Mouse (Mus musculus): ENCODE measurements at regions not wholly inside any gene's neighbourhood (a gene's known extent, or its start where the extent isn't known, plus 50 kb on each side); places are given as distances from the start of the nearest gene placed in this dataset.

DNA sequence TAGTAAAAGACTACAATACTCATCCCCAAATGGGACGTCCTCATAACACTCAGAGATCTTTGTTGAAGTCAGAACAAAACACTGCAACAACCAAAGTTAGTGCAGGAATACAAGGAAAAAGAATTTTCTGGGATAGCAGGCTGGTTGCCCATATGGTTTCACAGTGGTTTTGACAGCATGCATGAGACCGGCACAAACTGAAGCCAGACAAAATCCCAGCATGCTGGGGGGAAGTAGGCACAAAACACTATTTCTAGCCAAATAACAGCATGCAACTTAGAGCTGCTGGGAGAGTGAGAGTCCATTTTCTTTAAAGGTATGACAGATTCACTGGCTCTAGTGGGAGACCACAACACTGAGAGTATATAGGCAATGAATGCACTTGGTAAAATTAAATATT, 619.1 kb upstream of the Manea start:
- H3K4me1 ChIP-seq (ENCODE audit: insufficient read depth, low read depth, low read length) = no peaks in the 10 kb centered on the region
- DNase-seq (ENCODE audit: low spot score) (no peak), ATAC-seq (no peak)
- no peak overlapping the region for H3K27ac ChIP-seq (ENCODE audit: low read length)
- H3K4me3 ChIP-seq (ENCODE audit: low read depth, low read length) = no peak overlapping the region
- TF ChIP-seq CTCF (IDR thresholded peaks at IDR 0.05) = no peak
- no peak for TF ChIP-seq EP300 (IDR thresholded peaks at IDR 0.05)
- H3K27me3 ChIP-seq (replicated peaks; ENCODE audit: insufficient read depth, low read length) = no peaks in the 10 kb centered on the region
- H3K36me3 ChIP-seq (ENCODE audit: insufficient read depth, low read length) = no peaks in the 10 kb centered on the region
- no peaks in the 10 kb centered on the region for H3K9me3 ChIP-seq (ENCODE audit: low read length)
- H3K9ac ChIP-seq (replicated peaks; ENCODE audit: low read depth) = no peak overlapping the region
- H3K4me2 ChIP-seq (replicated peaks; ENCODE audit: low read depth, low read length) = no peak overlapping the region
- WGBS = 90% methylated on average over 2 of the region's 2 CpGs

DNA sequence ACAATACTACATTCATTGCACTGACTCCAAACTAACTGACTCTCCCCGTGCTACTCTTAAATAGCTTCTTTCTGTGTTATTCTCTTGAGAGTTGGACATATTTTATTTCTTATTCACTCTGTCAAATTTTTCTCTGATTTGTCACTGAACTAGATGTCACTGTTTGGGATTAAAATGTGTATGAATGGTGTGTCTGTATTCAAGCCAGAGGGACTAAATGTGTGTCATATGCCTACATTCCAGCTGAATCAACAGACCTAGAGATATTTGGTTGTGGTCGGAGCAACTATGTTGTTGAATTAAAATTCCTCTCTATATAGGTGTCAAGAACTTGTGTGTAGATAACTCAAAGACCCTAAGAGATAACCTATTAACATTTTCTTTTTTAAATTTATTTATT, 618.2 kb upstream of the Manea start:
- Histone ChIP-seq H3K27ac (ENCODE audit: low read length) (no peak overlapping the region), H3K9ac (replicated peaks; ENCODE audit: low read depth) (no peak overlapping the region), H3K4me2 (replicated peaks; ENCODE audit: low read depth, low read length) (no peak overlapping the region), H3K27me3 (replicated peaks; ENCODE audit: insufficient read depth, low read length) (no peaks in the 10 kb centered on the region), H3K9me3 (ENCODE audit: low read length) (no peaks in the 10 kb centered on the region), H3K4me1 (ENCODE audit: insufficient read depth, low read depth, low read length) (no peaks in the 10 kb centered on the region), H3K36me3 (ENCODE audit: insufficient read depth, low read length) (no peaks in the 10 kb centered on the region), H3K4me3 (ENCODE audit: low read depth, low read length) (no peak overlapping the region)
- ATAC-seq (no peak), DNase-seq (ENCODE audit: low spot score) (no peak)
- 73% methylated on average over 2 of the region's 2 CpGs for WGBS
- TF ChIP-seq CTCF (IDR thresholded peaks at IDR 0.05) (no peak), EP300 (IDR thresholded peaks at IDR 0.05) (no peak)

DNA sequence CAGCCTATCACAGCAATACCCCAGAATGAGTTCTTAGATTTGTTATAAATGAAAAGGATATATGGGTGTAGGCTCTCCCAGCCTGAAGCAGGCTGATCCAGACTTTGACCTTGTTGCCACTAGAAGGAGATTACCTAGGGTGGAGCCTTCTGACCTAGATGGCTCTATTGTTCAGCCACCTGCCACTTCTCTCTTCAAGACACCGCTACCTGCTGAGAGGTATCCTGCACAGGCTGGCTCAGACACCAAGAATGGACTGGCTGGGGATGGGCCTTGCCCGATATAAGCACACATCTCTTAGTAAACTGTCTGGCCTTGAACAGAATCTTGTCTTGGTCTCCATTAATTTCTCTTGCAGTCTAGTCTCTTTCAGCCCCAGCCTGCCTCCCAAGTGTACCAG, 597.9 kb upstream of the Manea start:
- H3K4me1 ChIP-seq (ENCODE audit: insufficient read depth, low read depth, low read length) = no peaks in the 10 kb centered on the region
- no peak for TF ChIP-seq EP300 (IDR thresholded peaks at IDR 0.05)
- no peak for DNase-seq (ENCODE audit: low spot score)

DNA sequence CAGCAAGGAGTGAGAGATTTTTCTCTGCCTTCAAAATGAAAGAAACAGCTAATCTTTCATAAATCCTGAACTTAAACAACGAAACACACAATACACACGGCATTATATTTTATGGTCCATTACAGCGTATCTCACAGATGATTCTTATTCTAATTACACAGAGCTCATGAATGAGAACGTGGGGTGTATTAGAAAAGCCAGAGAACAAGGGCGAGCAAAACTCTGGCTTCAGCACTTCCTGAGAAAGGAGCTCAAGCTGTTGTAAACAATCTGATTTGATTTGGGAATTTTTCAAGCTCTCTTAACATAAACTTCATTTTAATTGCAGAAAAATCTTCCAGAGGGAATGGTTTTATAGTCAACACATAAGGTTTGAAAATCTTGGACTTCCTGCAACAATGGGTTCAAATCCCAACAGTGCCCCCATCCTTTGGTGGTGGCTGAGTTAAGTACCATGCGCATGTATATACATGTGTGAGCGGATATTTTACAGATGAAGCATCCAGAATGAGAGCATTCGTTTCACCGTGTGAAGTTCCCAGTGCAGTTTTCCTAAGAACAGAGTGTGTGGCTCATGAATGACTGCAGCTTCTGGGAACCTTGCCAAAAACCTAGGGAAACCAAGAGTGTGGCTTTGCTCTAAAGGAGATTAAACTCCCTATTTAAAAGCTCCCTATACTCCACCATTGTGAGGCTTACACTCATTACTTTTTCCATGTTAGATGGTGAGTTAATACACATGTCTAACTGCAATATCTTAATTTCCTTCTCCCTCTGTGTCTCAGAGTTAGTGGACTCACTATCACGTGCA, 587.5 kb upstream of the Manea start:
- 48% methylated on average over 10 of the region's 10 CpGs for whole genome bisulfite sequencing
- ATAC-seq = no peak
- H3K27me3 ChIP-seq (replicated peaks; ENCODE audit: insufficient read depth, low read length) = no peaks in the 10 kb centered on the region

More for the DNA sequence above, 597.9 kb upstream of the Manea start:
- H3K36me3 ChIP-seq (ENCODE audit: insufficient read depth, low read length) = no peaks in the 10 kb centered on the region
- H3K9me3 ChIP-seq (ENCODE audit: low read length) = no peaks in the 10 kb centered on the region
- H3K27me3 ChIP-seq (replicated peaks; ENCODE audit: insufficient read depth, low read length) = no peaks in the 10 kb centered on the region
- H3K27ac ChIP-seq (ENCODE audit: low read length) = no peak overlapping the region
- no peak overlapping the region for H3K4me3 ChIP-seq (ENCODE audit: low read depth, low read length)
- WGBS = 93% methylated on average over 2 of the region's 2 CpGs
- no peak overlapping the region for H3K4me2 ChIP-seq (replicated peaks; ENCODE audit: low read depth, low read length)
- H3K9ac ChIP-seq (replicated peaks; ENCODE audit: low read depth) = no peak overlapping the region
- ATAC-seq = no peak

DNA sequence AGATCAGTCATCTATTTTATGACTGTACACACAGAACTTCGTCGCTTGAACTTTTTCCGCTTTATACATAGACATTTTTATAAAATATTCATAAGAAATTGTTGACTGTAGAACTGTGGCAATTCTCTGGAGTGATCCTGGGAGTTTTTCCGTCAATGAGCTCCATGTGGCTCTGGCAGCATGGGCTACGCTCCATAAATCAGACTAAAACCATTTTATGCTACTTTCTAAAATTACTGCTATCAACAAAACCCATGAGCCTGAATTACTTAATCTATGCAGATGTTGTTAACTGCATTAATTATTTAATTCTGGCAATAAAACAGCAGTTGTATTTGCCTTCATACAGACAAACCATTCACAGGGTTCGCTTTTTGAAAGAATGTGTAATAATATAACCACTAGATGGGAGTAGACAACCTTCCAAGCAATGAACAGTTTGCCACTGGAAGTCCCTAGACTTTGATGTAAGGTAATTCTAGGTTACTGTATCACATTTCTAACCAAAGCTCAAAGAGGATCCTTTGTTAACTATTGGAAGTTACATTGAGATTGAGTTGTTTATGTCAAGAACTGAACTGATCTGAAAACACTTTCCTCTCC, 583.3 kb upstream of the Manea start:
- Histone ChIP-seq H3K4me2 (replicated peaks; ENCODE audit: low read depth, low read length) (no peak overlapping the region), H3K36me3 (ENCODE audit: insufficient read depth, low read length) (no peaks in the 10 kb centered on the region), H3K27ac (ENCODE audit: low read length) (no peak overlapping the region), H3K9me3 (ENCODE audit: low read length) (no peaks in the 10 kb centered on the region), H3K27me3 (replicated peaks; ENCODE audit: insufficient read depth, low read length) (no peaks in the 10 kb centered on the region), H3K4me1 (ENCODE audit: insufficient read depth, low read depth, low read length) (no peaks in the 10 kb centered on the region), H3K4me3 (ENCODE audit: low read depth, low read length) (no peak overlapping the region), H3K9ac (replicated peaks; ENCODE audit: low read depth) (no peak overlapping the region)
- DNase-seq (ENCODE audit: low spot score) = peak; percentile 15
- TF ChIP-seq EP300 (IDR thresholded peaks at IDR 0.05) (no peak), CTCF (IDR thresholded peaks at IDR 0.05) (peak; percentile 42)
- no peak for ATAC-seq
- 62% methylated on average over 6 of the region's 6 CpGs for WGBS

More for the DNA sequence above, 587.5 kb upstream of the Manea start:
- Histone ChIP-seq H3K4me2 (replicated peaks; ENCODE audit: low read depth, low read length) (no peak overlapping the region), H3K4me1 (ENCODE audit: insufficient read depth, low read depth, low read length) (no peaks in the 10 kb centered on the region), H3K36me3 (ENCODE audit: insufficient read depth, low read length) (no peaks in the 10 kb centered on the region), H3K4me3 (ENCODE audit: low read depth, low read length) (no peak overlapping the region), H3K9me3 (ENCODE audit: low read length) (no peaks in the 10 kb centered on the region), H3K9ac (replicated peaks; ENCODE audit: low read depth) (no peak overlapping the region), H3K27ac (ENCODE audit: low read length) (no peak overlapping the region)
- DNase-seq (ENCODE audit: low spot score) = peak; percentile 43
- TF ChIP-seq EP300 (IDR thresholded peaks at IDR 0.05) = no peak
- TF ChIP-seq CTCF (IDR thresholded peaks at IDR 0.05) = no peak

DNA sequence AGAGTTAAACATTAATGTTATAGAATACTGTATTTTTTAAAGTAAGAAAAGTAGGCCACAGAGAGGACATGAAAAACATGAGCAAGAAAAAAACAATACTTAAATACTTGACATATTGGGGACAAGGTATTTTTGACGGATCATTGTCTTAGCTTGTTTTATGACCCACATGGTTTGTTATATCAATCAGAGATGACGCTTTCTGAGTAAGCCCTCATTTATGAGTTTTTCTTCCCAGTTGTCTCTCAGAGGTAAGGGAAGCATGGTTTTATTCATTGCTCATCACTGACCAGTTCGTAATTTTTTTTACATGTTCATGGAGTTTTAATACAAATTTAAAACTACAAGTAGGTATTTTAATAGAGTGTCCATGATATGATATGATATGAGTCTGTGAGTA, 579.4 kb upstream of the Manea start:
- TF ChIP-seq EP300 (IDR thresholded peaks at IDR 0.05) (no peak), CTCF (IDR thresholded peaks at IDR 0.05) (no peak)
- no peak for DNase-seq (ENCODE audit: low spot score)
- no peak for ATAC-seq
- 77% methylated on average over 3 of the region's 3 CpGs for WGBS
- no peak overlapping the region for H3K27ac ChIP-seq (ENCODE audit: low read length)
- H3K27me3 ChIP-seq (replicated peaks; ENCODE audit: insufficient read depth, low read length) = no peaks in the 10 kb centered on the region
- no peak overlapping the region for H3K4me3 ChIP-seq (ENCODE audit: low read depth, low read length)
- H3K36me3 ChIP-seq (ENCODE audit: insufficient read depth, low read length) = no peaks in the 10 kb centered on the region
- no peak overlapping the region for H3K9ac ChIP-seq (replicated peaks; ENCODE audit: low read depth)
- no peaks in the 10 kb centered on the region for H3K9me3 ChIP-seq (ENCODE audit: low read length)
- no peak overlapping the region for H3K4me2 ChIP-seq (replicated peaks; ENCODE audit: low read depth, low read length)
- no peaks in the 10 kb centered on the region for H3K4me1 ChIP-seq (ENCODE audit: insufficient read depth, low read depth, low read length)
